Mouse (Mus musculus) cerebellum, adult 2 months (tissue): ENCODE measurements around the gene Atpaf2. TPM values are rescaled to one million over a fixed set of nuclear protein-coding genes. Genes with fewer than 3 reads are reported as not detected.

Experiments
- DNase-seq, 2 experiments: peaks; one replicate each; pipeline ENCODE4 v3.0.0; 2021
- H3K27ac ChIP-seq: fragments of 200-500 bp; 2 replicates; pipeline ENCODE4 v1.5.1; 2012; ENCODE audit warnings: low read length, control low read depth, inconsistent platforms; ENCODE audit not compliant: insufficient read depth
- H3K27me3 ChIP-seq: fragments of 200-500 bp; 2 replicates; pipeline ENCODE4 v1.6.1; 2012; ENCODE audit warnings: inconsistent platforms, mild to moderate bottlenecking, low read length, moderate library complexity; ENCODE audit not compliant: control insufficient read depth, insufficient read depth
- H3K4me1 ChIP-seq: fragments of 200-500 bp; 2 replicates; pipeline ENCODE4 v1.6.1; 2011; ENCODE audit warnings: low read length; ENCODE audit not compliant: control insufficient read depth, insufficient read depth
- H3K4me3 ChIP-seq: fragments of 200-500 bp; replicated peaks from 2 replicates; pipeline ENCODE3; 2011; ENCODE audit warnings: mild to moderate bottlenecking, low read depth, low read length, control low read depth; ENCODE audit not compliant: insufficient read depth
- CTCF ChIP-seq: fragments of 200-500 bp; IDR thresholded peaks from 2 replicates; pipeline ENCODE4 v1.5.1; 2011; ENCODE audit warnings: low read depth, mild to moderate bottlenecking, control low read depth, low read length, moderate library complexity, borderline replicate concordance; ENCODE audit not compliant: insufficient read depth
- POLR2A ChIP-seq: fragments of 200-500 bp; IDR thresholded peaks from 2 replicates; pipeline ENCODE4 v1.6.1; 2011; ENCODE audit warnings: low read length, control low read depth, borderline replicate concordance; ENCODE audit not compliant: insufficient read depth
- WGBS: fragments of 180-500 bp; shearing (Covaris S2); methylation state at CpG from one replicate; pipeline ENCODE4 v1.1.7; 2018; 5-methylcytosine and 5-hydroxymethylcytosine counted together
- polyA plus RNA-seq: library from polyadenylated mRNA; depleted of rRNA; stranded (reverse); fragments of >200 nt; gene quantifications from 2 replicates; pipeline ENCODE4 v1.2.3, GENCODE M21; 2012

The Atpaf2 gene
- polyA plus RNA-seq, 1 experiment = 31.3 TPM

- Histone ChIP-seq H3K4me1 (peaks cover 4% of the 10 kb centered on the region; the same call in 1 of the 2 replicates), H3K27me3 (no peaks in the 10 kb centered on the region), H3K27ac (no peak overlapping the region), H3K4me3 (no peak overlapping the region)
- DNase-seq = no peak
- no peak for TF ChIP-seq CTCF
- TF ChIP-seq POLR2A = no peak
- 97% methylated on average over 2 of the region's 2 CpGs for WGBS
These were observed 30.3 kb downstream of the Atpaf2 start for GRCm38 (mm10) chr11:60387944-60388343.

GRCm38 (mm10) chr11:60385946-60386345 lies 32.3 kb downstream of the Atpaf2 start:
- no peak overlapping the region for H3K4me3 ChIP-seq
- TF ChIP-seq CTCF = no peak
- TF ChIP-seq POLR2A = no peak
- H3K27me3 ChIP-seq = no peaks in the 10 kb centered on the region
- 80% methylated on average over 5 of the region's 5 CpGs for WGBS
- H3K4me1 ChIP-seq = peaks cover 4% of the 10 kb centered on the region; the same call in 1 of the 2 replicates
- no peak for DNase-seq
- no peak overlapping the region for H3K27ac ChIP-seq

- no peaks in the 10 kb centered on the region for H3K27me3 ChIP-seq
- WGBS = 17% methylated on average over 16 of the region's 16 CpGs
- no peak overlapping the region for H3K27ac ChIP-seq
- H3K4me1 ChIP-seq = peaks cover 4% of the 10 kb centered on the region; the same call in 1 of the 2 replicates
- H3K4me3 ChIP-seq = no peak overlapping the region
- TF ChIP-seq POLR2A (no peak), CTCF (no peak)
- DNase-seq = peak; percentile 15 to 29
These were observed 33.4 kb downstream of the Atpaf2 start for GRCm38 (mm10) chr11:60384762-60385421.

GRCm38 (mm10) chr11:60383518-60383917 lies 34.7 kb downstream of the Atpaf2 start:
- Histone ChIP-seq H3K4me1 (peaks cover 4% of the 10 kb centered on the region; the same call in 1 of the 2 replicates), H3K27me3 (no peaks in the 10 kb centered on the region), H3K4me3 (no peak overlapping the region), H3K27ac (no peak overlapping the region)
- 96% methylated on average over 6 of the region's 6 CpGs for WGBS
- no peak for DNase-seq
- TF ChIP-seq POLR2A = no peak
- no peak for TF ChIP-seq CTCF

GRCm38 (mm10) chr11:60374481-60374880 lies 43.8 kb downstream of the Atpaf2 start:
- 93% methylated on average over 6 of the region's 6 CpGs for WGBS
- H3K27ac ChIP-seq = no peak overlapping the region
- H3K4me3 ChIP-seq = no peak overlapping the region
- no peaks in the 10 kb centered on the region for H3K27me3 ChIP-seq
- no peak for TF ChIP-seq POLR2A
- no peak for TF ChIP-seq CTCF
- no peak for DNase-seq
- peaks cover 15% of the 10 kb centered on the region for H3K4me1 ChIP-seq

- no peak for TF ChIP-seq POLR2A
- TF ChIP-seq CTCF = no peak
- 42% methylated on average over 13 of the region's 13 CpGs for WGBS
- peak; percentile 29 to 41 for DNase-seq
- Histone ChIP-seq H3K4me3 (no peak overlapping the region), H3K27me3 (no peaks in the 10 kb centered on the region), H3K4me1 (peaks cover 14% of the 10 kb centered on the region), H3K27ac (no peak overlapping the region)
These were observed 47.8 kb downstream of the Atpaf2 start for GRCm38 (mm10) chr11:60370431-60370830.

GRCm38 (mm10) chr11:60369448-60369847 lies 48.8 kb downstream of the Atpaf2 start:
- WGBS = 22% methylated on average over 4 of the region's 4 CpGs
- peak in 1 of 2 experiments; percentile 32 for DNase-seq
- no peak for TF ChIP-seq POLR2A
- TF ChIP-seq CTCF = no peak
- Histone ChIP-seq H3K27ac (no peak overlapping the region), H3K27me3 (no peaks in the 10 kb centered on the region), H3K4me3 (no peak overlapping the region), H3K4me1 (peaks cover 13% of the 10 kb centered on the region)

GRCm38 (mm10) chr11:60368909-60369308 lies 49.3 kb downstream of the Atpaf2 start:
- H3K27me3 ChIP-seq = no peaks in the 10 kb centered on the region
- TF ChIP-seq CTCF (no peak), POLR2A (no peak)
- no peak overlapping the region for H3K27ac ChIP-seq
- H3K4me3 ChIP-seq = no peak overlapping the region
- H3K4me1 ChIP-seq = peaks cover 13% of the 10 kb centered on the region
- 51% methylated on average over 4 of the region's 4 CpGs for WGBS
- DNase-seq = no peak
